Mouse (Mus musculus) left cerebral cortex, postnatal 36 days (tissue): ENCODE measurements around the gene Ccser1. TPM values are rescaled to one million over a fixed set of nuclear protein-coding genes. Genes with fewer than 3 reads are reported as not detected.

Experiments
- DNase-seq, 2 experiments: peaks; one replicate each; pipeline ENCODE4 v3.0.0; 2021 to 2022; ENCODE audit warnings: low spot score in 2 of 2, mixed read lengths in 1 of 2
- intact Hi-C: fragments of 180-260 bp; cut with DNase I; formaldehyde crosslinking; loops from one replicate; pipeline ENCODE4 v1.15.1; 2025
- total RNA-seq, 2 experiments: library from RNA; stranded (reverse); gene quantifications; 2 replicates each; pipeline ENCODE4 v1.2.3; 2021

Gene Ccser1
- total RNA-seq, 2 experiments from 2014 or later = 26.3 to 31.8 TPM

- DNase-seq = no peak
- intact Hi-C loops = no loop called here
Measured at GRCm38 (mm10) chr6:61567967-61568366, 387.8 kb downstream of the Ccser1 start.

- DNase-seq = no peak
- intact Hi-C loops = no loop called here
Measured at GRCm38 (mm10) chr6:61581696-61582095, 401.6 kb downstream of the Ccser1 start.

- DNase-seq = no peak
- intact Hi-C loops = no loop called here
Measured at GRCm38 (mm10) chr6:61588999-61589398, 408.9 kb downstream of the Ccser1 start.

GRCm38 (mm10) chr6:61601911-61602310 is 421.8 kb downstream of the Ccser1 start:
- DNase-seq = no peak
- intact Hi-C loops = no loop called here

- intact Hi-C loops = no loop called here
- no peak for DNase-seq
Measured at GRCm38 (mm10) chr6:61614920-61615319, 434.8 kb downstream of the Ccser1 start.

GRCm38 (mm10) chr6:61621707-61622106 is 441.6 kb downstream of the Ccser1 start:
- DNase-seq = no peak
- intact Hi-C loops = no loop called here

GRCm38 (mm10) chr6:61661414-61661813 is 481.3 kb downstream of the Ccser1 start:
- intact Hi-C loops = no loop called here
- no peak for DNase-seq

GRCm38 (mm10) chr6:61664572-61664971 is 484.4 kb downstream of the Ccser1 start:
- intact Hi-C loops = no loop called here
- DNase-seq = no peak

GRCm38 (mm10) chr6:61687002-61687401 is 506.9 kb downstream of the Ccser1 start:
- intact Hi-C loops = no loop called here
- no peak for DNase-seq

GRCm38 (mm10) chr6:61703003-61703402 is 522.9 kb downstream of the Ccser1 start:
- intact Hi-C loops = no loop called here
- DNase-seq = peak in 1 of 2 experiments; percentile 6

- no peak for DNase-seq
- intact Hi-C loops = no loop called here
Measured at GRCm38 (mm10) chr6:61721220-61721619, 541.1 kb downstream of the Ccser1 start.

- DNase-seq = no peak
- intact Hi-C loops = no loop called here
Measured at GRCm38 (mm10) chr6:61729065-61729464, 548.9 kb downstream of the Ccser1 start.

GRCm38 (mm10) chr6:61730088-61730880 is 550.2 kb downstream of the Ccser1 start:
- DNase-seq = no peak
- intact Hi-C loops = no loop called here

GRCm38 (mm10) chr6:61746346-61746745 is 566.2 kb downstream of the Ccser1 start:
- no peak for DNase-seq
- intact Hi-C loops = no loop called here

GRCm38 (mm10) chr6:61762135-61762534 is 582.0 kb downstream of the Ccser1 start:
- intact Hi-C loops = no loop called here
- DNase-seq = no peak

- intact Hi-C loops = no loop called here
Measured at GRCm38 (mm10) chr6:61763379-61763778, 583.3 kb downstream of the Ccser1 start.

GRCm38 (mm10) chr6:61765801-61766200 is 585.7 kb downstream of the Ccser1 start:
- intact Hi-C loops = no loop called here
- DNase-seq = no peak

More at GRCm38 (mm10) chr6:61763379-61763778, 583.3 kb downstream of the Ccser1 start:
- no peak for DNase-seq

GRCm38 (mm10) chr6:61767151-61767550 is 587.0 kb downstream of the Ccser1 start:
- no peak for DNase-seq
- intact Hi-C loops = no loop called here

- DNase-seq = no peak
- intact Hi-C loops = no loop called here
Measured at GRCm38 (mm10) chr6:61786706-61787105, 606.6 kb downstream of the Ccser1 start.

- no peak for DNase-seq
- intact Hi-C loops = no loop called here
Measured at GRCm38 (mm10) chr6:61800889-61801288, 620.8 kb downstream of the Ccser1 start.

- intact Hi-C loops = no loop called here
- no peak for DNase-seq
Measured at GRCm38 (mm10) chr6:61805481-61805880, 625.4 kb downstream of the Ccser1 start.

- no peak for DNase-seq
- intact Hi-C loops = no loop called here
Measured at GRCm38 (mm10) chr6:61817716-61818115, 637.6 kb downstream of the Ccser1 start.
